Mouse (Mus musculus) T-cell, adult 2 months (primary cell): ENCODE results near the gene Wfs1.
"Not testable (repeated sequence)": the region's sequence is repeated elsewhere in the genome, so short reads cannot be mapped to it uniquely, and the experiment has no call there.

Experiments
- DNase-seq: peaks from one replicate; pipeline ENCODE4 v3.0.0; 2022; ENCODE audit warnings: low spot score

The Wfs1 gene

GRCm38 (mm10) chr5:36988124-36988780, 753 bp downstream of the Wfs1 start:
- DNase-seq = no peak

- no peak for DNase-seq
Measured at GRCm38 (mm10) chr5:36986617-36987016, 2.4 kb downstream of the Wfs1 start.

- DNase-seq = no peak
Measured at GRCm38 (mm10) chr5:36982271-36982670, 6.7 kb downstream of the Wfs1 start.

GRCm38 (mm10) chr5:36979631-36980030, 9.4 kb downstream of the Wfs1 start:
- no peak for DNase-seq

- no peak for DNase-seq
Measured at GRCm38 (mm10) chr5:36979001-36979400, 10.0 kb downstream of the Wfs1 start.

- DNase-seq = no peak
Measured at GRCm38 (mm10) chr5:36977809-36978208, 11.2 kb downstream of the Wfs1 start.

GRCm38 (mm10) chr5:36975336-36975735, 13.7 kb downstream of the Wfs1 start:
- DNase-seq = no peak

GRCm38 (mm10) chr5:36971587-36971986, 17.4 kb downstream of the Wfs1 start:
- no peak for DNase-seq

- DNase-seq = no peak
Measured at GRCm38 (mm10) chr5:36960501-36960900, 28.5 kb downstream of the Wfs1 start.

GRCm38 (mm10) chr5:36958837-36959236, 30.2 kb downstream of the Wfs1 start:
- peak; percentile 55 for DNase-seq

- DNase-seq = peak; percentile 28
Measured at GRCm38 (mm10) chr5:36955366-36955765, 33.6 kb downstream of the Wfs1 start.

- DNase-seq = no peak
Measured at GRCm38 (mm10) chr5:36952311-36952710, 36.7 kb downstream of the Wfs1 start.

GRCm38 (mm10) chr5:36950871-36951270, 38.1 kb downstream of the Wfs1 start:
- no peak for DNase-seq

GRCm38 (mm10) chr5:36948831-36949230, 40.2 kb downstream of the Wfs1 start:
- DNase-seq = peak; percentile 62

GRCm38 (mm10) chr5:36946445-36946844, 42.6 kb downstream of the Wfs1 start:
- peak; percentile 38 for DNase-seq

GRCm38 (mm10) chr5:36945713-36946112, 43.3 kb downstream of the Wfs1 start:
- DNase-seq = no peak

GRCm38 (mm10) chr5:36945102-36945701, 43.8 kb downstream of the Wfs1 start:
- no peak for DNase-seq

- DNase-seq = no peak
Measured at GRCm38 (mm10) chr5:36944552-36944951, 44.5 kb downstream of the Wfs1 start.

- no peak for DNase-seq
Measured at GRCm38 (mm10) chr5:36942446-36942845, 46.6 kb downstream of the Wfs1 start.

- DNase-seq = not testable (repeated sequence)
Measured at GRCm38 (mm10) chr5:36938991-36939390, 50.0 kb downstream of the Wfs1 start.

GRCm38 (mm10) chr5:36938021-36938420, 51.0 kb downstream of the Wfs1 start:
- DNase-seq = no peak

- DNase-seq = no peak
Measured at GRCm38 (mm10) chr5:36936548-36936947, 52.5 kb downstream of the Wfs1 start.

- no peak for DNase-seq
Measured at GRCm38 (mm10) chr5:36935486-36936473, 53.2 kb downstream of the Wfs1 start.
